Mouse (Mus musculus): ENCODE data around the gene Rreb1. TPM values are rescaled to one million over a fixed set of nuclear protein-coding genes. Genes with fewer than 3 reads are reported as not detected.

Rreb1 gene
- total and polyA plus RNA-seq, 3 experiments: 8.1 to 34.0 TPM; not detected in 1

DNA sequence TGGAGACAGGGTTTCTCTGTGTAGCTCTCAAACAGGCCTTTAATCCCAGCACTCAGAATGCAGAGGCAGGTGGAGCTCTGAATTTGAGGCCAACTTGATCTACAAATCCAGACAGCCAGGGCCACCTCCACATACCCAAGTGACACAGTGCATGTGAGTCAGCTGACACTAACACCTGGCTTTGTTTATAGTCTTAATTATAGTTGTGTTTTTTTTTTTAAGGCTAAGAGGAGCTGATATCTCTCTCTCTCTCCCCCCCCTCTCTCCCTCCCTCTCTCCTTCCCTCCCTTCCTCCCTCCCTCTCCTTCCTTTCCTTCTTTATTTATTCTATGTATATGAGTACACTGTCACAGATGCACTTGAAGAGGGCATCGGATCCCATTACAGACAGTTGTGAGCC, 86.5 kb downstream of the Rreb1 start:
- peak overlapping the region; percentile 82 for H3K27ac ChIP-seq (ENCODE audit: control insufficient read depth, low read depth, low read length)
- H3K9ac ChIP-seq (ENCODE audit: control insufficient read depth, low read depth, low read length, poor library complexity, severe bottlenecking): no peak overlapping the region
- no peak for DNase-seq (ENCODE audit: low read depth, low spot score)
- H3K4me1 ChIP-seq (ENCODE audit: control insufficient read depth in 1 of 2, insufficient read depth in 2 of 2, low read length in 2 of 2): peaks cover 56 to 57% of the 10 kb centered on the region in 2 experiments
- H3K4me3 ChIP-seq (ENCODE audit: control insufficient read depth in 1 of 2, insufficient read depth in 1 of 2, low read depth in 2 of 2, low read length in 2 of 2): no peak overlapping the region
- H3K9me3 ChIP-seq (replicated peaks; ENCODE audit: insufficient read depth, low read length): no peaks in the 10 kb centered on the region
- H3K27me3 ChIP-seq (ENCODE audit: control insufficient read depth in 1 of 2, insufficient read depth in 2 of 2, low read length in 2 of 2): no peaks in the 10 kb centered on the region
- H3K36me3 ChIP-seq (ENCODE audit: control insufficient read depth in 1 of 2, insufficient read depth in 2 of 2, low read length in 2 of 2): peaks cover 4 to 76% of the 10 kb centered on the region in 2 experiments
- peaks cover 46% of the 10 kb centered on the region for H3K79me2 ChIP-seq (ENCODE audit: control insufficient read depth, insufficient read depth, low read length, poor library complexity)
- no peak for TF ChIP-seq CHD2 (IDR thresholded peaks at IDR 0.05; ENCODE audit: low read length)
- no peak for TF ChIP-seq TAL1 (IDR thresholded peaks at IDR 0.05; ENCODE audit: low read length)
- TF ChIP-seq MXI1 (IDR thresholded peaks at IDR 0.05; ENCODE audit: low read depth, low read length): 0 out of 2 replicates have a peak, but pooled peaks have one; percentile 27
- peak; percentile 65 for TF ChIP-seq ETS1 (IDR thresholded peaks at IDR 0.05; ENCODE audit: low read depth, low read length)
- peak; percentile 63; the same call in 1 of the 2 replicates for TF ChIP-seq MAZ (IDR thresholded peaks at IDR 0.05; ENCODE audit: low read depth, low read length)
- peak; percentile 54; the same call in 1 of the 2 replicates for TF ChIP-seq ZNF384 (IDR thresholded peaks at IDR 0.05; ENCODE audit: low read depth, low read length)
- TF ChIP-seq CTCF (IDR thresholded peaks at IDR 0.05 in 2 of 3, conservative IDR thresholded peaks at IDR 0.05 in 1 of 3; ENCODE audit: control insufficient read depth in 1 of 3, insufficient read depth in 1 of 3, low read depth in 2 of 3, low read length in 3 of 3, poor library complexity in 1 of 3, severe bottlenecking in 1 of 3): no peak
- 0 out of 2 replicates have a peak, but pooled peaks have one; percentile 10 for TF ChIP-seq ELF1 (IDR thresholded peaks at IDR 0.05; ENCODE audit: low read depth, low read length)
- no peak for TF ChIP-seq ZKSCAN1 (IDR thresholded peaks at IDR 0.05; ENCODE audit: low read depth, low read length)
- peak; percentile 26; the same call in 1 of the 2 replicates for TF ChIP-seq USF1 (IDR thresholded peaks at IDR 0.05; ENCODE audit: low read depth, low read length)
- no peak for TF ChIP-seq UBTF (IDR thresholded peaks at IDR 0.05; ENCODE audit: borderline replicate concordance, insufficient read depth, low read depth, low read length)
- no peak for TF ChIP-seq POLR2AphosphoS2 (IDR thresholded peaks at IDR 0.05; ENCODE audit: low read length)

DNA sequence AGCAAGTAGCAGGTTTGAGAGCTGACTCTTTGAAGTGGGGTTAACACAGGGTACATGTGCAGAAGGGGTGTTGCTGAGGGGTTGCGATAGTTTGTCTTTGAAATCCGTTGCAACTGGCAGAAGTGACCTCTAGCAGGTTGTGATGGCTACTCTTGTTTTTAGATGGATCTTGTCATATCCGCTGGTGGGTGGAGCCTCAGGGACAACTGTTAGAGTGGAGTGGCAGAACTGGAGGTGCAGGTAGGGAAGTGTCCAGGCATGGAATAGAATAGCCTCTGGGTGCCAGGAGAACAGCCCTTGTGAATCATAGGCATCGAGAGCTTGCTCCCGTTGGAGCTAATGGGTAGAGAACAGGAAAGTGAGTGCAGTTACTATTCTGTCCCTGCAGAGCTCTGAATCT, 88.1 kb downstream of the Rreb1 start:
- Histone ChIP-seq H3K36me3 (ENCODE audit: control insufficient read depth in 1 of 2, insufficient read depth in 2 of 2, low read length in 2 of 2) (peaks cover 6 to 78% of the 10 kb centered on the region in 2 experiments), H3K27me3 (ENCODE audit: control insufficient read depth in 1 of 2, insufficient read depth in 2 of 2, low read length in 2 of 2) (no peaks in the 10 kb centered on the region), H3K27ac (ENCODE audit: control insufficient read depth, low read depth, low read length) (no peak overlapping the region), H3K9me3 (replicated peaks; ENCODE audit: insufficient read depth, low read length) (no peaks in the 10 kb centered on the region), H3K4me3 (ENCODE audit: control insufficient read depth in 1 of 2, insufficient read depth in 1 of 2, low read depth in 2 of 2, low read length in 2 of 2) (no peak overlapping the region), H3K4me1 (ENCODE audit: control insufficient read depth in 1 of 2, insufficient read depth in 2 of 2, low read length in 2 of 2) (peaks cover 56 to 60% of the 10 kb centered on the region in 2 experiments), H3K9ac (ENCODE audit: control insufficient read depth, low read depth, low read length, poor library complexity, severe bottlenecking) (no peak overlapping the region), H3K79me2 (ENCODE audit: control insufficient read depth, insufficient read depth, low read length, poor library complexity) (peaks cover 53% of the 10 kb centered on the region)
- TF ChIP-seq HCFC1 (IDR thresholded peaks at IDR 0.05; ENCODE audit: low read depth, low read length) (no peak), BHLHE40 (IDR thresholded peaks at IDR 0.05; ENCODE audit: borderline replicate concordance, low read depth, low read length) (no peak), MEF2A (IDR thresholded peaks at IDR 0.05; ENCODE audit: extremely low read depth, insufficient replicate concordance, low read depth, low read length, poor library complexity, severe bottlenecking) (no peak), JUND (IDR thresholded peaks at IDR 0.05; ENCODE audit: low read depth, low read length) (no peak), GABPA (IDR thresholded peaks at IDR 0.05; ENCODE audit: low read depth, low read length) (no peak), USF1 (IDR thresholded peaks at IDR 0.05; ENCODE audit: low read depth, low read length) (no peak)
- DNase-seq (ENCODE audit: low read depth, low spot score): no peak
